Mouse (Mus musculus): ENCODE measurements around the gene Itga9. TPM values are rescaled to one million over a fixed set of nuclear protein-coding genes. Genes with fewer than 3 reads are reported as not detected.
A peak's percentile ranks its signal among the peaks of the same experiment; 100 is the strongest.

Itga9 gene
- polyA plus RNA-seq, 1 experiment = 15.0 TPM

- Histone ChIP-seq H3K4me1 (ENCODE audit: control insufficient read depth, insufficient read depth, low read length) (no peaks in the 10 kb centered on the region), H3K27ac (ENCODE audit: insufficient read depth, low read depth, low read length) (no peak overlapping the region), H3K27me3 (replicated peaks; ENCODE audit: control insufficient read depth, insufficient read depth, low read length) (no peaks in the 10 kb centered on the region), H3K36me3 (ENCODE audit: control insufficient read depth, insufficient read depth, low read length) (peaks cover 8% of the 10 kb centered on the region), H3K4me3 (ENCODE audit: insufficient read depth, low read depth, low read length) (no peak overlapping the region)
- TF ChIP-seq CTCF (conservative IDR thresholded peaks at IDR 0.05; ENCODE audit: insufficient read depth, insufficient read length, low read depth, low read length) = no peak
- DNase-seq = no peak
- WGBS = 82% methylated on average over 4 of the region's 4 CpGs
Measured at GRCm38 (mm10) chr9:118571701-118572100, 34.8 kb upstream of the Itga9 start.

- Histone ChIP-seq H3K4me3 (ENCODE audit: insufficient read depth, low read depth, low read length) (no peak overlapping the region), H3K27me3 (replicated peaks; ENCODE audit: control insufficient read depth, insufficient read depth, low read length) (no peaks in the 10 kb centered on the region), H3K36me3 (ENCODE audit: control insufficient read depth, insufficient read depth, low read length) (peaks cover 5% of the 10 kb centered on the region), H3K4me1 (ENCODE audit: control insufficient read depth, insufficient read depth, low read length) (no peaks in the 10 kb centered on the region), H3K27ac (ENCODE audit: insufficient read depth, low read depth, low read length) (no peak overlapping the region)
- DNase-seq = no peak
- TF ChIP-seq CTCF (conservative IDR thresholded peaks at IDR 0.05; ENCODE audit: insufficient read depth, insufficient read length, low read depth, low read length) (no peak), POLR2A (IDR thresholded peaks at IDR 0.05; ENCODE audit: low read depth, low read length) (no peak)
- 87% methylated on average over 5 of the region's 5 CpGs for WGBS
Measured at GRCm38 (mm10) chr9:118574911-118575310, 31.6 kb upstream of the Itga9 start.

- no peak for DNase-seq
- TF ChIP-seq CTCF (conservative IDR thresholded peaks at IDR 0.05; ENCODE audit: insufficient read depth, insufficient read length, low read depth, low read length) (no peak), POLR2A (IDR thresholded peaks at IDR 0.05; ENCODE audit: low read depth, low read length) (no peak)
- H3K4me3 ChIP-seq (ENCODE audit: insufficient read depth, low read depth, low read length) = no peak overlapping the region
- H3K4me1 ChIP-seq (ENCODE audit: control insufficient read depth, insufficient read depth, low read length) = no peaks in the 10 kb centered on the region
- H3K36me3 ChIP-seq (ENCODE audit: control insufficient read depth, insufficient read depth, low read length) = peaks cover 2% of the 10 kb centered on the region
- H3K27ac ChIP-seq (ENCODE audit: insufficient read depth, low read depth, low read length) = no peak overlapping the region
- H3K27me3 ChIP-seq (replicated peaks; ENCODE audit: control insufficient read depth, insufficient read depth, low read length) = no peaks in the 10 kb centered on the region
- 81% methylated on average over 6 of the region's 6 CpGs for WGBS
Measured at GRCm38 (mm10) chr9:118580371-118580770, 26.1 kb upstream of the Itga9 start.

GRCm38 (mm10) chr9:118582757-118583156 is 23.7 kb upstream of the Itga9 start:
- no peak for DNase-seq
- Histone ChIP-seq H3K27me3 (replicated peaks; ENCODE audit: control insufficient read depth, insufficient read depth, low read length) (no peaks in the 10 kb centered on the region), H3K36me3 (ENCODE audit: control insufficient read depth, insufficient read depth, low read length) (peaks cover 2% of the 10 kb centered on the region; the same call in 1 of the 2 replicates), H3K4me3 (ENCODE audit: insufficient read depth, low read depth, low read length) (no peak overlapping the region), H3K27ac (ENCODE audit: insufficient read depth, low read depth, low read length) (no peak overlapping the region), H3K4me1 (ENCODE audit: control insufficient read depth, insufficient read depth, low read length) (no peaks in the 10 kb centered on the region)
- 53% methylated on average over 6 of the region's 6 CpGs for WGBS
- TF ChIP-seq CTCF (conservative IDR thresholded peaks at IDR 0.05; ENCODE audit: insufficient read depth, insufficient read length, low read depth, low read length) (no peak), POLR2A (IDR thresholded peaks at IDR 0.05; ENCODE audit: low read depth, low read length) (no peak)

- Histone ChIP-seq H3K27me3 (replicated peaks; ENCODE audit: control insufficient read depth, insufficient read depth, low read length) (no peaks in the 10 kb centered on the region), H3K36me3 (ENCODE audit: control insufficient read depth, insufficient read depth, low read length) (peaks cover 2% of the 10 kb centered on the region; the same call in 1 of the 2 replicates), H3K27ac (ENCODE audit: insufficient read depth, low read depth, low read length) (no peak overlapping the region), H3K4me1 (ENCODE audit: control insufficient read depth, insufficient read depth, low read length) (no peaks in the 10 kb centered on the region), H3K4me3 (ENCODE audit: insufficient read depth, low read depth, low read length) (no peak overlapping the region)
- DNase-seq = no peak
- TF ChIP-seq CTCF (conservative IDR thresholded peaks at IDR 0.05; ENCODE audit: insufficient read depth, insufficient read length, low read depth, low read length) (no peak), POLR2A (IDR thresholded peaks at IDR 0.05; ENCODE audit: low read depth, low read length) (no peak)
- whole genome bisulfite sequencing = 83% methylated on average over 1 of the region's 1 CpGs
Measured at GRCm38 (mm10) chr9:118584838-118585237, 21.7 kb upstream of the Itga9 start.

GRCm38 (mm10) chr9:118585998-118586397 is 20.5 kb upstream of the Itga9 start:
- no peaks in the 10 kb centered on the region for H3K27me3 ChIP-seq (replicated peaks; ENCODE audit: control insufficient read depth, insufficient read depth, low read length)
- no peak overlapping the region for H3K27ac ChIP-seq (ENCODE audit: insufficient read depth, low read depth, low read length)
- H3K36me3 ChIP-seq (ENCODE audit: control insufficient read depth, insufficient read depth, low read length) = peaks cover 2% of the 10 kb centered on the region; the same call in 1 of the 2 replicates
- TF ChIP-seq POLR2A (IDR thresholded peaks at IDR 0.05; ENCODE audit: low read depth, low read length) (no peak), CTCF (conservative IDR thresholded peaks at IDR 0.05; ENCODE audit: insufficient read depth, insufficient read length, low read depth, low read length) (no peak)
- H3K4me1 ChIP-seq (ENCODE audit: control insufficient read depth, insufficient read depth, low read length) = no peaks in the 10 kb centered on the region
- H3K4me3 ChIP-seq (ENCODE audit: insufficient read depth, low read depth, low read length) = no peak overlapping the region
- WGBS = 77% methylated on average over 6 of the region's 6 CpGs
- DNase-seq = no peak

GRCm38 (mm10) chr9:118587115-118587514 is 19.4 kb upstream of the Itga9 start:
- DNase-seq = peak; percentile 14
- Histone ChIP-seq H3K4me1 (ENCODE audit: control insufficient read depth, insufficient read depth, low read length) (no peaks in the 10 kb centered on the region), H3K4me3 (ENCODE audit: insufficient read depth, low read depth, low read length) (no peak overlapping the region), H3K36me3 (ENCODE audit: control insufficient read depth, insufficient read depth, low read length) (no peaks in the 10 kb centered on the region; the same call in 1 of the 2 replicates), H3K27me3 (replicated peaks; ENCODE audit: control insufficient read depth, insufficient read depth, low read length) (no peaks in the 10 kb centered on the region), H3K27ac (ENCODE audit: insufficient read depth, low read depth, low read length) (no peak overlapping the region)
- WGBS = 44% methylated on average over 4 of the region's 4 CpGs
- no peak for TF ChIP-seq CTCF (conservative IDR thresholded peaks at IDR 0.05; ENCODE audit: insufficient read depth, insufficient read length, low read depth, low read length)
- no peak for TF ChIP-seq POLR2A (IDR thresholded peaks at IDR 0.05; ENCODE audit: low read depth, low read length)
